Mouse (Mus musculus) intestine, embryonic 15.5 days (tissue): ENCODE results near the gene S100z. TPM values are rescaled to one million over a fixed set of nuclear protein-coding genes. Genes with fewer than 3 reads are reported as not detected.

Source experiments
- ATAC-seq: fragments of 200-750 bp; cut with Nextera tagmentation; 2 replicates; pipeline ENCODE4 v1.8.0; 2017; ENCODE audit warnings: moderate TSS enrichment, moderate library complexity
- H3K27ac ChIP-seq: fragments of 300-500 bp; sonication (generic); 2 replicates; pipeline ENCODE4 v1.5.1; 2015; ENCODE audit warnings: mild to moderate bottlenecking, inconsistent platforms
- H3K27me3 ChIP-seq: fragments of 300-500 bp; sonication (generic); replicated peaks from 2 replicates; pipeline ENCODE4 v1.6.1; 2015; ENCODE audit warnings: inconsistent platforms
- H3K36me3 ChIP-seq: fragments of 300-500 bp; sonication (generic); 2 replicates; pipeline ENCODE4 v1.6.1; 2015; ENCODE audit warnings: inconsistent platforms
- H3K4me1 ChIP-seq: fragments of 300-500 bp; sonication (generic); replicated peaks from 2 replicates; pipeline ENCODE4 v1.6.1; 2015; ENCODE audit warnings: inconsistent platforms
- H3K4me2 ChIP-seq: fragments of 300-500 bp; sonication (generic); replicated peaks from 2 replicates; pipeline ENCODE4 v1.6.1; 2015; ENCODE audit warnings: mild to moderate bottlenecking, inconsistent platforms
- H3K4me3 ChIP-seq: fragments of 300-500 bp; sonication (generic); replicated peaks from 2 replicates; pipeline ENCODE4 v1.5.1; 2015; ENCODE audit warnings: inconsistent platforms
- H3K9ac ChIP-seq: fragments of 300-500 bp; sonication (generic); 2 replicates; pipeline ENCODE4 v1.6.1; 2015; ENCODE audit warnings: inconsistent platforms
- H3K9me3 ChIP-seq: fragments of 300-500 bp; sonication (generic); 2 replicates; pipeline ENCODE4 v1.6.1; 2016; ENCODE audit warnings: inconsistent platforms
- WGBS: fragments of 180-500 bp; shearing (Covaris S2); methylation state at CpG from one replicate; pipeline ENCODE4 v1.1.7; 2015; 5-methylcytosine and 5-hydroxymethylcytosine counted together
- polyA plus RNA-seq: library from polyadenylated mRNA; unstranded; fragments of >200 nt; fragmentation: Nextera tagmentation; extraction: Ambion mirVana; gene quantifications from 2 replicates; pipeline ENCODE4 v1.2.1, GENCODE M21; 2015

S100z gene
- polyA plus RNA-seq, 1 experiment from 2014 or later, result 0.43 TPM

GRCm38 (mm10) chr13:95443376-95444233, 34.9 kb downstream of the S100z start:
- peak overlapping the region; percentile 20; the same call in 1 of the 2 replicates for H3K9ac ChIP-seq
- WGBS, result 2% methylated on average over 46 of the region's 46 CpGs

GRCm38 (mm10) chr13:95442901-95443300, 35.6 kb downstream of the S100z start:
- Histone ChIP-seq H3K9ac (no peak overlapping the region), H3K27me3 (peaks cover 25% of the 10 kb centered on the region), H3K4me2 (peak overlapping the region; percentile 93), H3K4me1 (peaks cover 8% of the 10 kb centered on the region), H3K36me3 (no peaks in the 10 kb centered on the region), H3K27ac (no peak overlapping the region), H3K9me3 (no peaks in the 10 kb centered on the region), H3K4me3 (peak overlapping the region; percentile 40; the same call in 1 of the 2 replicates)
- 36% methylated on average over 4 of the region's 4 CpGs for WGBS
- no peak for ATAC-seq

More at GRCm38 (mm10) chr13:95443376-95444233, 34.9 kb downstream of the S100z start:
- ATAC-seq, result peak; percentile 59; the same call in 1 of the 2 replicates
- peak overlapping the region; percentile 40 for H3K4me3 ChIP-seq
- H3K4me1 ChIP-seq, result peaks cover 8% of the 10 kb centered on the region
- H3K27me3 ChIP-seq, result peaks cover 25% of the 10 kb centered on the region
- H3K36me3 ChIP-seq, result no peaks in the 10 kb centered on the region
- no peaks in the 10 kb centered on the region for H3K9me3 ChIP-seq
- peak overlapping the region; percentile 93 for H3K4me2 ChIP-seq
- H3K27ac ChIP-seq, result no peak overlapping the region

- Histone ChIP-seq H3K27ac (no peak overlapping the region), H3K4me1 (peaks cover 8% of the 10 kb centered on the region), H3K4me3 (no peak overlapping the region), H3K36me3 (no peaks in the 10 kb centered on the region), H3K4me2 (no peak overlapping the region), H3K27me3 (peaks cover 15% of the 10 kb centered on the region), H3K9me3 (no peaks in the 10 kb centered on the region), H3K9ac (no peak overlapping the region)
- ATAC-seq, result no peak
- WGBS, result 74% methylated on average over 5 of the region's 5 CpGs
Observed at GRCm38 (mm10) chr13:95439569-95439968, 39.0 kb downstream of the S100z start.

- Histone ChIP-seq H3K4me3 (no peak overlapping the region), H3K4me1 (no peaks in the 10 kb centered on the region), H3K4me2 (no peak overlapping the region), H3K36me3 (no peaks in the 10 kb centered on the region), H3K9me3 (no peaks in the 10 kb centered on the region), H3K27me3 (no peaks in the 10 kb centered on the region), H3K27ac (no peak overlapping the region), H3K9ac (no peak overlapping the region)
- no peak for ATAC-seq
- WGBS, result 71% methylated on average over 10 of the region's 10 CpGs
Observed at GRCm38 (mm10) chr13:95431760-95432159, 46.8 kb downstream of the S100z start.

- Histone ChIP-seq H3K27ac (no peak overlapping the region), H3K36me3 (no peaks in the 10 kb centered on the region), H3K4me1 (no peaks in the 10 kb centered on the region), H3K27me3 (no peaks in the 10 kb centered on the region), H3K9ac (no peak overlapping the region), H3K4me2 (no peak overlapping the region), H3K4me3 (no peak overlapping the region), H3K9me3 (no peaks in the 10 kb centered on the region)
- 83% methylated on average over 3 of the region's 3 CpGs for WGBS
- no peak for ATAC-seq
Observed at GRCm38 (mm10) chr13:95427499-95427898, 51.0 kb downstream of the S100z start.

Other genes with a start within 250 kb of the S100z start
- 9.5 and 10.3 TPM in 2 replicates for gene Pde8b, start 228.4 kb downstream of the S100z start, polyA plus RNA-seq
- gene Zbed3, start 155.1 kb downstream of the S100z start, polyA plus RNA-seq, result 49.2 and 53.4 TPM in 2 replicates
- gene Aggf1, start 103.4 kb downstream of the S100z start, polyA plus RNA-seq, result 29.8 and 32.3 TPM in 2 replicates
- gene Crhbp, start 33.8 kb downstream of the S100z start, polyA plus RNA-seq, result 0.15 and 0.24 TPM in 2 replicates
- gene F2rl1, start 46.5 kb upstream of the S100z start, polyA plus RNA-seq, result 15.3 and 15.5 TPM in 2 replicates
- gene F2r, start 139.8 kb upstream of the S100z start, polyA plus RNA-seq, result 46.1 and 50.0 TPM in 2 replicates
- 0.44 and 0.58 TPM in 2 replicates for gene F2rl2, start 218.1 kb upstream of the S100z start, polyA plus RNA-seq